In genomic region chr8:59352983-59353382, GRCm38 (mm10) we compare ENCODE assay signal across 14 mouse cellular contexts.
DNase-seq lines count a peak whose midpoint lies in the region; ATAC-seq lines count a peak whose summit lies in the region.
"Had no signal": no experiment of that assay in that cellular context is flagged by ENCODE, and none has a peak within 500 bp of the region (broad histone marks: within the 10 kb centered on the region; RNA-seq: fewer than 3 reads in every experiment).

No protein-coding gene starts in this region.

- no peaks in the 10 kb centered on the region for H3K4me1 ChIP-seq in forebrain, embryonic 13.5 days
- H3K4me1 ChIP-seq in forebrain, embryonic 10.5 days = no peaks in the 10 kb centered on the region
- no peaks in the 10 kb centered on the region for H3K4me1 ChIP-seq in forebrain, embryonic 14.5 days (ENCODE audit: control insufficient read depth, insufficient read depth, low read length)
- H3K4me1 ChIP-seq in hindbrain, embryonic 16.5 days (ENCODE audit: control insufficient read depth, insufficient read depth, low read depth, low read length) = no peaks in the 10 kb centered on the region
- H3K4me1 ChIP-seq in midbrain, embryonic 16.5 days (ENCODE audit: control insufficient read depth, insufficient read depth, low read length) = no peaks in the 10 kb centered on the region
- H3K4me1 ChIP-seq in kidney, embryonic 16.5 days (ENCODE audit: insufficient read depth, low read length) = no peaks in the 10 kb centered on the region
- H3K4me1 ChIP-seq: liver, embryonic 15.5 days; neural tube, embryonic 13.5 days had no signal

- no peaks in the 10 kb centered on the region for H3K27me3 ChIP-seq in forebrain, embryonic 13.5 days
- no peaks in the 10 kb centered on the region for H3K27me3 ChIP-seq in forebrain, embryonic 10.5 days (ENCODE audit: poor library complexity, severe bottlenecking)
- no peaks in the 10 kb centered on the region for H3K27me3 ChIP-seq in forebrain, embryonic 14.5 days (replicated peaks; ENCODE audit: control insufficient read depth, insufficient read depth, low read length)
- H3K27me3 ChIP-seq in hindbrain, embryonic 16.5 days (replicated peaks; ENCODE audit: control insufficient read depth, insufficient read depth, low read length) = no peaks in the 10 kb centered on the region
- no peaks in the 10 kb centered on the region for H3K27me3 ChIP-seq in midbrain, embryonic 16.5 days (ENCODE audit: control insufficient read depth, insufficient read depth, low read depth, low read length)
- no peaks in the 10 kb centered on the region for H3K27me3 ChIP-seq in kidney, embryonic 16.5 days (ENCODE audit: insufficient read depth, low read length)
- H3K27me3 ChIP-seq: liver, embryonic 15.5 days; neural tube, embryonic 13.5 days had no signal

- H3K9me3 ChIP-seq in forebrain, embryonic 13.5 days (replicated peaks) = no peaks in the 10 kb centered on the region
- no peaks in the 10 kb centered on the region for H3K9me3 ChIP-seq in forebrain, embryonic 10.5 days
- no peaks in the 10 kb centered on the region for H3K9me3 ChIP-seq in forebrain, embryonic 14.5 days (replicated peaks; ENCODE audit: control insufficient read depth, low read length)
- no peaks in the 10 kb centered on the region for H3K9me3 ChIP-seq in hindbrain, embryonic 16.5 days (ENCODE audit: control insufficient read depth, low read length)
- H3K9me3 ChIP-seq in midbrain, embryonic 16.5 days (replicated peaks; ENCODE audit: control insufficient read depth, low read length, poor library complexity, severe bottlenecking) = no peaks in the 10 kb centered on the region
- no peaks in the 10 kb centered on the region for H3K9me3 ChIP-seq in kidney, embryonic 16.5 days (ENCODE audit: low read length)
- H3K9me3 ChIP-seq: liver, embryonic 15.5 days; neural tube, embryonic 13.5 days had no signal

- WGBS in forebrain, embryonic 13.5 days = 45% methylated on average over 3 of the region's 3 CpGs
- WGBS in forebrain, embryonic 10.5 days = 80% methylated on average over 3 of the region's 3 CpGs
- 44% methylated on average over 3 of the region's 3 CpGs for WGBS in forebrain, embryonic 14.5 days
- 58% methylated on average over 3 of the region's 3 CpGs for whole genome bisulfite sequencing in hindbrain, embryonic 16.5 days
- WGBS in midbrain, embryonic 16.5 days = 48% methylated on average over 3 of the region's 3 CpGs
- WGBS in kidney, embryonic 16.5 days = 88% methylated on average over 3 of the region's 3 CpGs

- H3K9ac ChIP-seq in forebrain, embryonic 13.5 days = no peak overlapping the region
- no peak overlapping the region for H3K9ac ChIP-seq in forebrain, embryonic 14.5 days (ENCODE audit: low read length)
- H3K9ac ChIP-seq in hindbrain, embryonic 16.5 days (ENCODE audit: low read depth, low read length) = no peak overlapping the region
- H3K9ac ChIP-seq in midbrain, embryonic 16.5 days (ENCODE audit: low read depth, low read length) = no peak overlapping the region
- no peak overlapping the region for H3K9ac ChIP-seq in kidney, embryonic 16.5 days (replicated peaks; ENCODE audit: low read length)
- H3K9ac ChIP-seq: liver, embryonic 15.5 days; neural tube, embryonic 13.5 days had no signal

- no peak overlapping the region for H3K4me2 ChIP-seq in forebrain, embryonic 13.5 days
- no peak overlapping the region for H3K4me2 ChIP-seq in forebrain, embryonic 14.5 days (ENCODE audit: low read length)
- H3K4me2 ChIP-seq in hindbrain, embryonic 16.5 days (ENCODE audit: low read length) = no peak overlapping the region
- no peak overlapping the region for H3K4me2 ChIP-seq in midbrain, embryonic 16.5 days (ENCODE audit: low read length)
- no peak overlapping the region for H3K4me2 ChIP-seq in kidney, embryonic 16.5 days (replicated peaks; ENCODE audit: low read depth, low read length)
- H3K4me2 ChIP-seq: liver, embryonic 15.5 days; neural tube, embryonic 13.5 days had no signal

- no peak overlapping the region for H3K27ac ChIP-seq in forebrain, embryonic 13.5 days
- no peak overlapping the region for H3K27ac ChIP-seq in forebrain, embryonic 10.5 days
- no peak overlapping the region for H3K27ac ChIP-seq in forebrain, embryonic 14.5 days (ENCODE audit: low read depth, low read length)
- H3K27ac ChIP-seq in hindbrain, embryonic 16.5 days (ENCODE audit: low read depth, low read length) = no peak overlapping the region
- H3K27ac ChIP-seq in midbrain, embryonic 16.5 days (ENCODE audit: low read length) = no peak overlapping the region
- no peak overlapping the region for H3K27ac ChIP-seq in kidney, embryonic 16.5 days (ENCODE audit: low read length)
- H3K27ac ChIP-seq: liver, embryonic 15.5 days; macrophage; neural tube, embryonic 13.5 days had no signal

- no peak for DNase-seq in forebrain, embryonic 10.5 days (ENCODE audit: extremely low spot score, low spot score)
- DNase-seq in forebrain, embryonic 14.5 days (ENCODE audit: low spot score) = peak; percentile 54
- DNase-seq in kidney, adult 11 months = no peak
- DNase-seq in adrenal gland, adult (ENCODE audit: inconsistent age in 2 of 2, low spot score in 1 of 2) = no peak
- DNase-seq: adrenal gland, postnatal 14 days; heart, adult 18-20 months had no signal

- ATAC-seq in forebrain, embryonic 13.5 days = peak; percentile 88
- ATAC-seq in forebrain, embryonic 14.5 days = peak; percentile 85
- ATAC-seq in hindbrain, embryonic 16.5 days = peak; percentile 56; the same call in 1 of the 2 replicates
- peak; percentile 83 for ATAC-seq in midbrain, embryonic 16.5 days
- ATAC-seq in kidney, embryonic 16.5 days (ENCODE audit: low FRiP score, low TSS enrichment) = no peak

- H3K4me3 ChIP-seq in forebrain, embryonic 13.5 days = no peak overlapping the region
- H3K4me3 ChIP-seq in forebrain, embryonic 10.5 days = no peak overlapping the region
- H3K4me3 ChIP-seq in forebrain, embryonic 14.5 days (ENCODE audit: low read depth, low read length) = no peak overlapping the region
- H3K4me3 ChIP-seq in hindbrain, embryonic 16.5 days (ENCODE audit: low read length) = no peak overlapping the region
- H3K4me3 ChIP-seq in midbrain, embryonic 16.5 days (ENCODE audit: low read depth, low read length) = no peak overlapping the region
- H3K4me3 ChIP-seq in kidney, embryonic 16.5 days (ENCODE audit: low read length) = no peak overlapping the region
- H3K4me3 ChIP-seq: erythroblast, embryonic 14.5 days; liver, embryonic 15.5 days; neural tube, embryonic 13.5 days had no signal

- no peaks in the 10 kb centered on the region for H3K36me3 ChIP-seq in forebrain, embryonic 13.5 days (ENCODE audit: poor library complexity, severe bottlenecking)
- H3K36me3 ChIP-seq in forebrain, embryonic 10.5 days (replicated peaks) = no peaks in the 10 kb centered on the region
- no peaks in the 10 kb centered on the region for H3K36me3 ChIP-seq in forebrain, embryonic 14.5 days (ENCODE audit: control insufficient read depth, insufficient read depth, low read length)
- no peaks in the 10 kb centered on the region for H3K36me3 ChIP-seq in hindbrain, embryonic 16.5 days (ENCODE audit: control insufficient read depth, insufficient read depth, low read length)
- no peaks in the 10 kb centered on the region for H3K36me3 ChIP-seq in midbrain, embryonic 16.5 days (ENCODE audit: control insufficient read depth, insufficient read depth, low read length)
- no peaks in the 10 kb centered on the region for H3K36me3 ChIP-seq in kidney, embryonic 16.5 days (ENCODE audit: insufficient read depth, low read length)
- H3K36me3 ChIP-seq: liver, embryonic 15.5 days; neural tube, embryonic 13.5 days had no signal
